Mouse (Mus musculus) spleen, postnatal 4 days (tissue): Measurements from ENCODE around the gene 2210418O10Rik.
"Not testable (repeated sequence)": the region's sequence is repeated elsewhere in the genome, so short reads cannot be mapped to it uniquely, and the experiment has no call there.

ENCODE experiments used
- DNase-seq, 2 experiments: peaks; one replicate each; pipeline ENCODE4 v3.0.0; 2022; ENCODE audit warnings: low spot score in 2 of 2

Gene 2210418O10Rik

DNA sequence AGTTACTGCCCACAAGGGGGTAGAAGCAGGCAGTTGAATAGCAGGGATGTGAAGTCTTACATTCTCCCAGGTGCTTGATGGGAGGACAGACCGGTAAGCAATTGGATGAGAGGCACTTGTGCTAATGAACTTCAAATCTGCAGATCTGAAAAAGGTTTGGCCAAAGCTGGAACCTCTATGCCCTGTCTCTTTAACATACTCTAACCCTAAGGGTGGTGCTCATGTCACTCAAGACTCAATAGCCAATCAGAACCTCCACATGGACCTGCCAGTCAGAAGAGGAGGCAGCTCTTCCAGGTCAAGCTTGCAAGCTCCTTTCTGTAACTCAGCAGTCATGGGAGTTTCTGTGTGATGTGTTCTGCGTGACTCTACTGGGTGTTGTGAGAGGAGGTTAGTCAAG, at the start of gene 2210418O10Rik:
Gene 2210418O10Rik (plus strand): TSS at position 301 of the 400 bp plus-strand sequence.
- not testable (repeated sequence) for DNase-seq

- DNase-seq = not testable (repeated sequence)
These were observed 22.1 kb downstream of the 2210418O10Rik start for GRCm38 (mm10) chr2:176248519-176248918.
